Mouse (Mus musculus) heart, postnatal 10 days (tissue): ENCODE measurements around the gene Ttc41. TPM values are rescaled to one million over a fixed set of nuclear protein-coding genes. Genes with fewer than 3 reads are reported as not detected.
A peak's percentile ranks its signal among the peaks of the same experiment; 100 is the strongest.
"Not testable (repeated sequence)": the region's sequence is repeated elsewhere in the genome, so short reads cannot be mapped to it uniquely, and the experiment has no call there.

Experiments
- DNase-seq, 2 experiments: peaks; one replicate each; pipeline ENCODE4 v3.0.0; 2021
- intact Hi-C: fragments of 180-260 bp; cut with DNase I; formaldehyde crosslinking; loops from one replicate; pipeline ENCODE4 v1.15.1; 2025
- total RNA-seq, 2 experiments: library from RNA; stranded (reverse); gene quantifications; 2 replicates each; pipeline ENCODE4 v1.2.3; 2021

The Ttc41 gene
- total RNA-seq = 1 to 10 TPM; 1.3 to 1.8 TPM

DNA sequence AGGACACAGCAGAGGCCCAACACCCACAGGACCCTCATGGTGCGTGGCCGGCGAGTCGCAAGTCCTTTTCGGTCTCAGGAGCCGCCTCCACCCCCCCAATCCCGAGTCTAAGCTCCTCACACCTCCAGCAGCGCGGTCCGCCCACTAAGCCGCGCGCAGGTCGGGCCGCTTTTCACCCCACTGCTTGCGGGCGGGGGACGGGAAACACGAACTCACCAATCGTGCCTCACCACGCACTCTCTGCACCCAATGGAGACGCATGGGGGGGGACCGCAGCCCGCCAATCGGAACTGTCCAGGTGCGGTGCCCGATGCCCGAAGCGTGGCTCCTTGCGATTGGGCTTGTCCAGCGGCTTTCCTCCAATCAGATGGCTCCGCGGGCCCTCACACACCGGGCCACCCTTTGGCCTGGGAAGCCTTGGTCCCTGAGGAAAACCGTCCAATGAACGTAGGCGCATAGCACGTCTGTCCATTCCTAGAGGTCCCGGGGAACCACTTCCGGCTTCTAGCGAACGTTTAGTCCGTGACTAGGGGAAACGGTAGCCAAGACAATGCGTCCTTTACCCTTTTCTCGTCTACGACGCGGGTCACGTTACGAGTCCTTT is at the start of gene Ttc41, which contains the start of gene Hsp90b1:
Ttc41 (plus strand) TSS at position 494 of the 604 bp plus-strand sequence.
Hsp90b1 (minus strand) TSS at position 192 of the 604 bp plus-strand sequence.
- peak; percentile 99 for DNase-seq
- intact Hi-C loops = loop anchor here (2.0 to 10.0 kb wide), 4 partner anchors 21 to 791 kb away; partner anchors contain the start of genes Nt5dc3, Prdm4 and Rtcb

DNA sequence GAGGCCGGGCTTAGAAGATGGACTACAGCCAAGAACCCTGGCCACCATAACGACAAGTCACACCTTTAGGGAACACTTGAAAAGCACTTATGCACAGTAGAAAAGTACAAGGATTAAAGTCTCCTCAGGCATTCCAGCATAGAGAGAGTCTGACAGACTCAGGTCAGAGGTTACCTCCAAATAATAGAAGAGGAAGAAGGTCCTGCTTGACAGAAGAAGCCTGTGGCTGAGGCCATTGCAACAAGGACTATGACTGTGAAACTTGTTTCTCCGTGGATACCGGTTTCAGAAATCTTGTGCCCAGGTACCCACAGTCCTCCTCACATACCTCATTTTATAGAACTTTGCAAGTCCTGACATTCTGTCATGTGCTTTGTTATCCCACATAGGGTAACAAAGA is 35.1 kb upstream of the Ttc41 start:
- intact Hi-C loops, DNase-seq: not testable (repeated sequence)

DNA sequence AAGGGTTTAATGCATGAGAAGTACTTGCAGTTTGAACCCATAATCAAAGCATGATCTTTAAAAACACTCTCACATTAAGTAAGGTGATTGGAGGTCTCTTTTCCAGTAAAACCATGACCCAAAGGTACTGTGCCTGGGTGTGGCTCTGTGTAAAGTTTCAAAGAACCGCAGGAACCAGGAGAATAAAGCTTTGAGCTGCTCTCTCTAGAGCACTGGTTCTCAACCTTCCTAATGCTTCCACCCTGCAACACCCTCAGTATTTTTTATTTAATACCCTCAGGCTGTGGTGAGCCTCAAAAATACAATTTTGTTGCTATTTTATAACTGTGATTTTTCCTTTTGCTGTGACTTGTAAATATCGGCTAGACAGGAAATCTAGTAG is 20.8 kb upstream of the Ttc41 start:
- DNase-seq = not testable (repeated sequence)
- intact Hi-C loops = loop anchor here (2.0 to 5.0 kb wide), 2 partner anchors 20 to 93 kb away; partner anchors contain the start of genes Hsp90b1, Nt5dc3 and Ttc41

DNA sequence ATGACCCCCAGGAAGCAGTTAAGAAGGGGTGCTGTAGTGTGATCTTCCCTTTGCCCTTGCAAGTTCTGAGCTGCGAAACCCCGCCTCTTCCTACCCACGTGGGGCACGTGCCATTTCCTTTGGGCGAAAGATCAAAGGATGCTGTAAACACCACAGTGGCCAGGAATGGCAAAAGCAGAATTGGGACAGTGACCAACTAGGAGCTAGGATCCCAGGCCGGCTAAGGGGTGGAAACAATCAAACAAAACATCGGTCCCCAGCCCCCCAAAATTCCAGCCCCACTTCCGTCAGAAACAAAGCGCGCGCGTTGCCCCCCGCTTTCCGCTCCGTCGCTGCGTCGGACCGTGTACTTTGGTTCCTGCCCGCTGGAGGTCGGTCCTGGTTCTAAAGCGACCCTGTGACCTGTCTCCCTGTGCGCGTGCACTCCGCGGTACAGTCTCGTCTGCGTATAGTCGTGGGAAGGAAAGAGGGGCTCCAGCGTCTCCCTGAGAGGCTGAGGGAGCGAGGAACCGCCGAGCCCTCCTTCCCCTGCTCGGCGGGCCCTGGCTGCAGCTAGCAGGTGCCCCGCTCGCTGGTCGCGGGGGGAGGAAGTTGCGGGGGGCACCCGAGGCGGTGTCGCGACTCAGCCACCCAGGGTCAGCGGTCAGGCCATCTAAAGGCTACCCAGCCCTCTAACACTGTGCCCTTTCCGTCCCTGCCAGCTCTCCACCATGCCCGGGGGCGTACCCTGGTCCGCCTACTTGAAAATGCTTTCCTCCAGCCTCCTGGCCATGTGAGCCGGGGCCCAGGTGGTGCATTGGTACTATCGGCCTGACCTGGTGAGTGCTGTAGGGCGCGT is 20.2 kb upstream of the Ttc41 start:
- peak; percentile 87 to 91 for DNase-seq
- intact Hi-C loops = loop anchor here (2.0 to 5.0 kb wide), 2 partner anchors 19 to 92 kb away; partner anchors contain the start of genes Hsp90b1, Nt5dc3 and Ttc41

DNA sequence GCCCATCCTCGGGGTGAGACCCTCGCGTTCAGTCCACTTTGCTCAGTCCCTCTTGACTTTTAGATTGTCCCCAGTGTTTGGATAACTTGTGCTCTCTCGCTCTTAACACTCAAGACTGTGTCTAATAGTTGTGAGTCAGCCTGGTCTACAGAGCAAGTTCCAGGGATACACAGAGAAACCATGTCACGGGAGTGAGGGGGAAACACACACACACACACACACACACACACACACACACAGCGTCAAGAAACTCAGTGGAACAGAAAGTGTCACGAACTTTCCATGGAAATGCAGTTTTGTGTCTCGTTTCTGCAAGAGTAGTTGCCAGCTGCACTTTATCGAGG is 19.6 kb upstream of the Ttc41 start:
- DNase-seq = not testable (repeated sequence)
- intact Hi-C loops = loop anchor here (5.0 kb wide), 1 partner anchor 91 kb away; the partner anchor contains the start of gene Nt5dc3

DNA sequence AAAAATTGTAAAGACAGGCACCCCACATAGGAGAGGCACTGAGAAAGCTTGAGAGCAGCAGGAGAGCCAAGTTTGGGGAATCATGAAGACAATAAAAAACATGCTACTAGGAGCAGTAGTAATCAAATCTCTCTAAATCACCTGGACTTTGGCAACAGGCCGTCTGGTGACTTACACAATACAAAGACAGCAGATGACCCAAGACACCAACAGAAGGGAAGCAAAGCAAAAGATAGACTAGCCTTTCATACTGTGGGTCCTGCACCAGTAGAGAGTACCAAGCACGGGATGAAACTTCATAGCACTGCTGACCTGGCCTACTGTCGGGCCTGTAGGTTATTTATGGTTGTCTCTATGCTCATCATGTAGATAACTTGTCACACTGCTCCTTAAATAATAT is 5.4 kb upstream of the Ttc41 start:
- no peak for DNase-seq
- intact Hi-C loops = loop anchor here (5.0 to 10.0 kb wide), 3 partner anchors 117 to 785 kb away; partner anchors contain the start of genes Prdm4 and Rtcb

DNA sequence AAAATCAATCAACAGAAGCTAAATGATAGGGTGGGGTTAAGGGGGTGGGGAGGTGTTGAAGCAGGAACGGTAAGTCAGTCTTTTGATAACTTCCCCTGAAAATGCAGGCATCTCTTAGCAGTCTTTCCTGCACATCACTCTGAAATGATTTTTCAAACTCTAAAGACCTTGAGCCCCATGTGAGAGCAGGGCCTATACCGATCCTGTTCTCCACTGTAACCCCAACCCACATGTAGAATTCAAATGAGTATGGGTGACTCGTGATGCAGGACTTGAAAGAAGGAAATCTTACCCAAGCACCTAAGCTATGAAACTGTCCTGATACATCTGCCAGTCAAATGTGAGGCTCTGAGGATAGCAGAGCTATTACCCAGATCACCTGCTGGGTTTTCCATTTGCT is 4.6 kb upstream of the Ttc41 start:
- DNase-seq = no peak
- intact Hi-C loops = loop anchor here (5.0 to 10.0 kb wide), 3 partner anchors 116 to 786 kb away; partner anchors contain the start of genes Prdm4 and Rtcb

DNA sequence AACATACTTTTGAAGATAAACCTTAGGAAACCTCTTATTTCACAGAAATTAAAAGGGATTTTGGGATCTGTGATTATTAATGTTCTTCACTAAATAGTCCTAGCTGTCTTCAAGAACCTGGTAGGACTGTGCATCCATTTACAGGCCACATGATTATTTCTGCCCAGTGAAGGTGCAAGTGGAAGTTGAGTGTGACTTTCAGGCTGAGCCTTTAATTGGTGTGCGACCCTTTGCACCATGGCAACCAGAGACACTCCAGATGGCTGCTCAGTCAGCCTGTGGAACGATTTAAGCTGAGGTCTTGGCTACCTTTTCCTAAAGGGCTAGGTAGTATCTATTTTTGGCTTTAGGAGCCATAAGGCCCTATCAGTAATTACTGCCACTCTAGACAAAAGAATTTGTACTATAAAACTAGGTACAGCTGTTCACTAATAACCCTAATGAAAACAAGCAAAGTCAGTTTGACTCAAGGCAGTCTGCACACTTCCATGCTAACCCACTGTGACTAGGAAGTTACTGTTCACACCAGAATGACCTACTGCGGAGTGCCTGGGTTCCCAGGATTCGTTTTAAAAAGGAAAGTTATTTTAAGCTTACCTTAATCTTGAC is 3.2 kb upstream of the Ttc41 start:
- no peak for DNase-seq
- intact Hi-C loops = loop anchor here (5.0 to 10.0 kb wide), 3 partner anchors 115 to 788 kb away; partner anchors contain the start of genes Prdm4 and Rtcb

DNA sequence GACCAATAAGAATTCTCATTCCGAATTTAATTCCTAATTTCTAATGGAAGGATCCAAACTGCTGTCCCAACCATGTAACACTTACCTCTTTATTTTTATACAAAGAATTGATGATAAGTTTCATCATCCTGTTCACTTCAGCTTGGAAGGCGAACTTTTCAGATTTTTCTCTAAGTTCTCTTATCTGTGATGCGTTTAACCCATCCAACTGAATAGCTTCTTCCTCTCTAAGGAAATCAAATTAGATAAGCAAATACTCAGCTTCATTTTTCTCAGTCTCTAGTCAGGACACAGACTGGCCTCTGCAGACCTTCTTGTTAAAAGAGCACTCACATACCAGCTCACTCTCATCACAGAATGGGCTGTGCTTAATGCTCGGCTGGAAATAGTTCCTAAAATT is 2.2 kb upstream of the Ttc41 start:
- no peak for DNase-seq
- intact Hi-C loops = loop anchor here (5.0 to 10.0 kb wide), 3 partner anchors 114 to 789 kb away; partner anchors contain the start of genes Prdm4 and Rtcb

DNA sequence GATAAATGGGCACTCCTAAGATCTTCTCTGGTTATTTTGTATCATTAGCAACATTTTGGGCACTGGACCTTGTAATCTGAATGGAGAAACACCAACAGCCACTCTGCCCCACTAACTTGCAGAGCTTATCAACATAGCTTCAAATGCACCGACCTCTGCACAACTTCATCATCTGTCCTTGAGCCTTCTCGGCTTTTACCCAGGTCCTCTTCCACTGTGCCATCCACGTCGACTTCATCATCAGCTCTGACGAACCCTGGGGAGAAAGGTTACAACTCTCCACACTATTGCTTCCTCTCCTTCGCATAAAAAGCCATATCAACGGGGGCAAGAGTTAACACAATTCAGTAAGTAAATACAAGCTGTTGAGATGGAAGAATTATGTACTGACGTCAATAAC is 1.5 kb upstream of the Ttc41 start:
- DNase-seq = peak in 1 of 2 experiments; percentile 14

DNA sequence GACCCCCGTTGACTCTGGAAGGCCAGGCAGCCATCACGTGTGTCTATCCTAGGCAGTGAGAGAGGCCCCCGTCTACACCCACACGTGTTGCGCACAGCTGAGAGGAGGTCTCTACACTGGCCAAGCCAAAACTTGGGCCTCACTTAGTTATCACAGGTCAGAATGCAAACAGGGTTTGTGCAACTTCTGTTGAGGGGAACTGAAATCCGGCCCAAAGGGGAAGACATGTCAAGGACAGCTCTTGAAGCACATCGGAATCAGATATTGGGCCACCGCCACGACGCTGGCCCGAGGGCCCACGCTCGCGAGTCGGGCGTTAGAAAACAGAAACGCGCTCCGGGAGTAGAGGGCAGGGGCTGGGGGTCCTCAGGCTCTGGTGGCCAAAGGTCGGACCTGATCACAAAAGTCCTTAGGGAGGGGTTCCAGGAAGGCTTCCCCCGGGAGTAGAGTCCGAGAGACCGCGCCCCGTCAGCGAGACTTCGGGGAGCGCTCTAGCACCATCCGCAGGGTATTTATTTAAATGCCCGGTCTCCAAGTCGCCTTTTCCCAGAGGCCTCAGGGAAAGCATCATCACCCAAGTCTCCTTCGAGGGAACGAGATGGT is 921 bp upstream of the Ttc41 start:
- peak; percentile 41 to 52 for DNase-seq
- intact Hi-C loops = loop anchor here (2.0 to 10.0 kb wide), 5 partner anchors 20 to 790 kb away; partner anchors contain the start of genes Nt5dc3, Prdm4 and Rtcb

More for the DNA sequence above, 1.5 kb upstream of the Ttc41 start:
- intact Hi-C loops = loop anchor here (2.0 to 10.0 kb wide), 5 partner anchors 19 to 789 kb away; partner anchors contain the start of genes Nt5dc3, Prdm4 and Rtcb

DNA sequence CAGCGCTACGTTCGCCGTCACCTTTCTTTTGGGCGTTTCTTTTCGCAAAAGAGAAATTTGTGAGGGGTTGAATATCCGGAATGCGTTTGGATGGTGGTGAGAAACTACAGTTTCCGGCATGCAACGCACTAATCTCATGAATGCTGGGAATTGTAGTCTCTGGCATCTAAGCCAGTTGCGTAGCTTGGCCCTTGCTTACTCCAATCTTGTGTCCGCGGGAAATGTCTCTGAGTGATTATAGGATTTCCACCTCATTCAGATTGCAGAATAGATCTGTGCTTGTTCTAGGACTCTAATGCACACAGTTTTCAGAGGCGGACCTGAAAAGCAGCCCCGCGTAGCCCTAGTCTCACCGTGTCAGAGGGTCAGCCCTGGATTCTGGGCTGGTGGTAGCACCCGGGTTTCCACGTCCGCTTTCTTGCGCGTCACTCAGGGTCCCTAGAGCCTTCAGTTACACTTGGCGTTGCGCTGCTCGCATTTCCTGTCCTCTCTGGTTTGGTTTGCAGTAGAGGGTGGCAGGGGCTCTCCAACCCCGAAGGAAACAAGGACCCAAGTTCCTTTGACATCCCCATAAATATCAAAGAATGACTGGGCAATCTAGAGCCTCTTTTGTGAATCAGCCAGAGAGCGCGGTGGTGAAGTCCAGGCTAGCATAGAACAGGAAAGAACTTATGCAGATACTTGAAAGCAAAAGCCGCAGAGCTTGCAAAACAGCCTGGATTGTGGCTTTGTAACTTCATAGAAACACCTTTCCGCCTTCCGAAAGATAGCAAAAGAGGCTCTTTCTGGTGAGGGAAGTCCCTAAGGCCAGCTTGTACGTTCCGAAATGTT is 526 bp downstream of the Ttc41 start:
- intact Hi-C loops = loop anchor here (1.0 to 10.0 kb wide), 5 partner anchors 21 to 791 kb away; partner anchors contain the start of genes Nt5dc3, Prdm4 and Rtcb
- peak in 1 of 2 experiments; percentile 87 for DNase-seq

DNA sequence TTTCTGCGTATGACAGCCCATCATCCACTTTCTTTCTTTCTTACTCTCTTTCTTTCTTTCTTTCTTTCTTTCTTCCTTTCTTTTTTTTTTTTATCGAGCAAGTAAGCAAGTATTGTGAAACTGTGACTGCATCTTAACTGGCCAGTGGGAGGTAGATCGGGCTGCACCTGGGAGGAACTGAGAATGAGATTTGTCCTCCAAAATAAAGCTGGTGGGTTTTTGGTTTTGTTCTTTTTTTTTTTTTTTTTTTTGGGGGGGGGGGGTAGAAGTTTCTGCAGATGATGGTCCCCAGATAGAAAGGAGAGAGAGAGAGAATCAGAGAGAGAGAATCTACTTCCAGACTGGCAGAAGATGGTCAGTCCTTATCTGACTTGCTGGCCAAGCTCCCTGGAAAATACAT is 1.5 kb downstream of the Ttc41 start:
- intact Hi-C loops = loop anchor here (10.0 kb wide), 2 partner anchors 752 to 792 kb away; partner anchors contain the start of genes Prdm4 and Rtcb
- DNase-seq = no peak

DNA sequence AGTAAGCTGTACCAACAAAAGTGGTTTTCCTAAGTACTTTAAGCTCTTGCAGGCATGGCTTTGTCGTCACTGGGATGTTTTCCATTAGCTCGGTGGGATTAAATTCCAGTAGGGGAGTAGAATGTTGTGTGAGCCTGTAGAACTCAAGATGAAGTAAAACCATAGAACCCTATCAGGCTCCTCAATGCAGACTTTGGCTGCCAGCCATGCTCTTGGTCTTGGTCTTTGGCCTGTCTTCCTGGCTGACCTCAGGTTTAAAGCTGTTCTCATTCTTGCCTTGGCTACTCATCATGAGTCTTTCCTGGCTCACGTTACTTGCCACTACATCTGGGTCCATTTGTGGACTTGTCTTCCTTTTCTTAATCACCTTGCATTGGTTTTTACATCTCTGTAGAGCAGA is 6.5 kb downstream of the Ttc41 start:
- intact Hi-C loops = no loop called here
- DNase-seq = no peak

DNA sequence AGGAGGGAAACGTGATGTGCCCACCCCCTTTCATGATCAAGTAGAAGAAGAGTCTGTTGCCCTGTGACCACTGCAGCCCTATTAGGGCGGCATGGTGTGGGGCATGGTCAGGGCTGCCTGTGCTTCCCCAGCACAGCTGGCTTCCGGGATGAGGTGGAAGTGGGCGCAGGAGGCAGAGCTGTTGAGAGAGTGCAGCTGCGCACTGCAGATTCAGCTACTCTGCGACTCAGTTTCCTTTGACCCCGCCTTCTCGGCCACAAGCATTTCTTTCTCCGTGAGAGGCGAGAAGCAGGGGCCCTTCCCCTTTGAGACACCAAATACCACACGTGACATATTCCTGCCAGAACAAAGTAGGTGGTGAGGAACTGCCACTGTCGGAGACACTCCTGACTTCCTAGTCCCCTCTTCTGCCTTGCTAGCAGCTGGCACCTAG is 22.0 kb downstream of the Ttc41 start:
- intact Hi-C loops = no loop called here
- DNase-seq = peak; percentile 38 to 43

DNA sequence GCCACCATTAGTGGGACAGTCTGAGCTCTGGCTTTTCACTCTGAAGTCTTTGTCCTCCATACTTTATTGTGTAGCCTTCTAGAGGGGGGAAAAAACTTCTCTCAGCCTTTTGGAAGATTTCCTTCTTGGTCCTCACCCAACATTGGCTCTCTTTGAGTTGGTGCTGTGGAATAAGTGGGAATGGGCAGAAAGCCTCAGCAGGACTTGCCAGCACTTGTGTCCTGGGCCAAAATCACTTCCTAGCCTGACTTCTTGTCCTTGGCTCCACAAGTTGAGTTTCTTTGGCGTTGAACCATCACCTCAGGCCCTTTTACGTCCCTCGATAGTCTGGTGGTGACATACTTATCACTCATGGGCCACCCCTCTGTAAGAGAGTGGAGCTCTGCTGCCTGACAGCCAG is 22.6 kb downstream of the Ttc41 start:
- peak; percentile 13 to 17 for DNase-seq
- intact Hi-C loops = no loop called here

DNA sequence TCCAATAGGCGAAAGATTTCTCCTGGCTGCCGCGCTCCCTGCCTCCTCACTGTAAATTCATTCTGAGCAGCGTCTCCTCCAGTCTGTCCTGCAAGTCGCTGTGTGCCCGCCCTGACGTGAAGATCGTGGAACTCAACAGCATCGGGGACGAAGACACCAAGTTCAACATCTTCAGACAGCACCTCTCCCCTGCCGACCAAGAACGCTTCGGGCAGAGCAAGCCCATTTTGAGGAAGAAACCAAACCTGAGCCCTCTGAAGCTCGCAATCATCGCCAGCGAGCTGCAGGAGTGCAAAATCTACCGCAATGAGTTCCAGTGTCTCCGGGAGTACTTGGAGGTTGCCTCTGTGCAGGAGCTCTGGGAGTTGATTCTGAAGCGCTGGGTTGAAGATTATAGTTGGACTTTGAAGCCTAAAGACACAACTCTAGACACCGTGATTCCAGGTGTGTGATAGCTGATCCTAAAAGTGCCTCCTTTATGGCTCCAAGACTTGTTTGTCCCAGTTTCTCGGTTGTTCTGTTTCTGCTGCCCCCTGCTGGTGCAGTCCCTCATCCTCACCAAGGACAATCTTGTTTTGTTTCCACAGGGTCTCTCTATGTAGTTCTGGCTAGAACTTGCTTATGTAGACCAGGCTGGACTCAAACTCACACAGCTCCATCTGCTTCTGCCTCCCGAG is 25.4 kb downstream of the Ttc41 start:
- intact Hi-C loops = loop anchor here (1.0 to 5.0 kb wide), 3 partner anchors 25 to 259 kb away; no protein-coding TSS in a partner anchor
- DNase-seq = peak; percentile 86 to 92

DNA sequence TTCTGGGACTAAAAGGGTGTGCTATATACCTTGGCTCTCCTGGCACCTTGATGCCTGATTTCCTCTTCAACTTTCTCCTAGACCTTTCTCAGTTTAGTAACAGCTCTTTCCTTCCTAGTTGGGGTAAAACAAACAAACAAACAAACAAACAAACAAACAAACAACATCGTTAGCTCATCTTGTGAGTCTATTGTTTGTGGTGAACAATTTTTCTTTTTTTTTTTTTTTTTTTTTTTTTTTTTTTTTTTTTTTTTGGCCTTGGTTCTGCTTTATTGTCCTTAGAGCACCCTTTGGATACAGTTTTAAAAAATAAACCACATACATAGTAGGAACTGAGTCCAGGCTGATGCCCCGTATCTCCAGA is 25.9 kb downstream of the Ttc41 start:
- intact Hi-C loops = loop anchor here (1.0 to 5.0 kb wide), 3 partner anchors 25 to 259 kb away; no protein-coding TSS in a partner anchor
- DNase-seq = no peak
